Mouse (Mus musculus): ENCODE data around the gene Zfp263. TPM values are rescaled to one million over a fixed set of nuclear protein-coding genes. Genes with fewer than 3 reads are reported as not detected.

The Zfp263 gene
- polyA plus RNA-seq, 1 experiment from 2014 or later, result 30.1 TPM

- Histone ChIP-seq H3K4me1 (ENCODE audit: control insufficient read depth, insufficient read depth, low read length) (no peaks in the 10 kb centered on the region), H3K36me3 (ENCODE audit: control insufficient read depth, insufficient read depth, low read length) (no peaks in the 10 kb centered on the region), H3K4me2 (ENCODE audit: low read depth, low read length) (no peak overlapping the region), H3K9me3 (ENCODE audit: control insufficient read depth, low read length) (no peaks in the 10 kb centered on the region; the same call in 1 of the 2 replicates), H3K27ac (ENCODE audit: low read depth, low read length) (no peak overlapping the region), H3K9ac (replicated peaks; ENCODE audit: low read depth, low read length) (no peak overlapping the region), H3K4me3 (ENCODE audit: low read depth, low read length) (no peak overlapping the region), H3K27me3 (ENCODE audit: control insufficient read depth, insufficient read depth, low read length) (no peaks in the 10 kb centered on the region)
- no peak for ATAC-seq (ENCODE audit: low read depth)
Observed at GRCm38 (mm10) chr16:3788394-3788793, 44.5 kb downstream of the Zfp263 start.

Other genes with a start within 250 kb of the Zfp263 start
- not detected in 2 replicates for gene Olfr161, start 153.1 kb upstream of the Zfp263 start, polyA plus RNA-seq (2014; fragmentation: Nextera tagmentation; extraction: Ambion mirVana)
- gene Mefv, start 26.0 kb upstream of the Zfp263 start, polyA plus RNA-seq (2014; fragmentation: Nextera tagmentation; extraction: Ambion mirVana), result not detected in 2 replicates
- gene Olfr15, start 86.8 kb downstream of the Zfp263 start, polyA plus RNA-seq (2014; fragmentation: Nextera tagmentation; extraction: Ambion mirVana), result not detected in 2 replicates
- gene Zfp174, start 103.2 kb downstream of the Zfp263 start, polyA plus RNA-seq (2014; fragmentation: Nextera tagmentation; extraction: Ambion mirVana), result 3.0 TPM in 2 replicates
- gene Naa60, start 128.3 kb downstream of the Zfp263 start, polyA plus RNA-seq (2014; fragmentation: Nextera tagmentation; extraction: Ambion mirVana), result 100 and 109 TPM in 2 replicates
- 21.6 and 21.8 TPM in 2 replicates for gene Zfp597, start 140.5 kb downstream of the Zfp263 start, polyA plus RNA-seq (2014; fragmentation: Nextera tagmentation; extraction: Ambion mirVana)
- 3.3 and 4.0 TPM in 2 replicates for gene Gm20695, start 140.6 kb downstream of the Zfp263 start, polyA plus RNA-seq (2014; fragmentation: Nextera tagmentation; extraction: Ambion mirVana)
- 10.8 and 12.6 TPM in 2 replicates for gene 1700037C18Rik, start 164.6 kb downstream of the Zfp263 start, polyA plus RNA-seq (2014; fragmentation: Nextera tagmentation; extraction: Ambion mirVana)
- gene Cluap1, start 164.7 kb downstream of the Zfp263 start, polyA plus RNA-seq (2014; fragmentation: Nextera tagmentation; extraction: Ambion mirVana), result 40.5 and 46.6 TPM in 2 replicates
- 1.0 and 1.5 TPM in 2 replicates for gene Nlrc3, start 232.5 kb downstream of the Zfp263 start, polyA plus RNA-seq (2014; fragmentation: Nextera tagmentation; extraction: Ambion mirVana)